Mouse (Mus musculus): ENCODE measurements at regions not wholly inside any gene's neighbourhood (a gene's known extent, or its start where the extent isn't known, plus 50 kb on each side); places are given as distances from the start of the nearest gene placed in this dataset.

DNA sequence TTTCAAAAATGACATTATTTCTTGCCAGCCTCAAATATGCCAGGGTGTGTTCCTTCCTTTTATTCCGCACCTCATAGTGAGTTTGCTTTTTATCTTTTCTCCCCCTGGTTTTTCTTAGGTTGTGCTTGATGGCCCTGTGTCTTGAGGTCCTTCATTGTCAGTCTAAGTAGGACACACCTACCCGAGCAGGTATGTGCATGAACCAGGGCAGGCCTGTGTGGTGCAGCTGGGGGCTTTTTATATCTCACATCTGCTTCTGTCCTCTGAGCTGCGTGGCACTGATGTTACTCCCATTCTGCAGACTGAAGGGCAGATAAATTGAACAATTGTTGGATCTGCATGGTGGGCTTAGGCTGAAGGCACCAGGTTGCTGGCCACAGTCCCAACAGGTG is 238.3 kb upstream of the Sox2 start:
- 71% methylated on average over 3 of the region's 3 CpGs for WGBS
- H3K4me2 ChIP-seq (replicated peaks; ENCODE audit: low read depth, low read length): no peak overlapping the region
- H3K4me3 ChIP-seq (ENCODE audit: low read length): no peak overlapping the region
- no peak overlapping the region for H3K9ac ChIP-seq (replicated peaks; ENCODE audit: low read length)
- H3K27me3 ChIP-seq (ENCODE audit: insufficient read depth, low read length): no peaks in the 10 kb centered on the region
- no peak overlapping the region for H3K27ac ChIP-seq (ENCODE audit: low read length)
- H3K9me3 ChIP-seq (ENCODE audit: low read length): no peaks in the 10 kb centered on the region
- H3K36me3 ChIP-seq (ENCODE audit: insufficient read depth, low read length): no peaks in the 10 kb centered on the region
- ATAC-seq (ENCODE audit: low FRiP score, low TSS enrichment): no peak
- no peaks in the 10 kb centered on the region for H3K4me1 ChIP-seq (ENCODE audit: insufficient read depth, low read length)

- WGBS: 81% methylated on average over 10 of the region's 10 CpGs
- H3K9ac ChIP-seq (replicated peaks; ENCODE audit: low read length): no peak overlapping the region
- no peak for ATAC-seq (ENCODE audit: low FRiP score, low TSS enrichment)
Measured at GRCm38 (mm10) chr3:34411142-34411914, 238.9 kb upstream of the Sox2 start.

GRCm38 (mm10) chr3:34403586-34403985 is 246.6 kb upstream of the Sox2 start:
- Histone ChIP-seq H3K4me1 (ENCODE audit: insufficient read depth, low read length) (no peaks in the 10 kb centered on the region), H3K9ac (replicated peaks; ENCODE audit: low read length) (no peak overlapping the region), H3K9me3 (ENCODE audit: low read length) (no peaks in the 10 kb centered on the region), H3K4me3 (ENCODE audit: low read length) (no peak overlapping the region), H3K4me2 (replicated peaks; ENCODE audit: low read depth, low read length) (no peak overlapping the region), H3K27ac (ENCODE audit: low read length) (no peak overlapping the region), H3K27me3 (ENCODE audit: insufficient read depth, low read length) (no peaks in the 10 kb centered on the region), H3K36me3 (ENCODE audit: insufficient read depth, low read length) (no peaks in the 10 kb centered on the region)
- no peak for ATAC-seq (ENCODE audit: low FRiP score, low TSS enrichment)
- 83% methylated on average over 2 of the region's 2 CpGs for WGBS

More at GRCm38 (mm10) chr3:34411142-34411914, 238.9 kb upstream of the Sox2 start:
- no peak overlapping the region for H3K4me3 ChIP-seq (ENCODE audit: low read length)
- H3K27ac ChIP-seq (ENCODE audit: low read length): no peak overlapping the region
- H3K9me3 ChIP-seq (ENCODE audit: low read length): no peaks in the 10 kb centered on the region
- no peak overlapping the region for H3K4me2 ChIP-seq (replicated peaks; ENCODE audit: low read depth, low read length)
- H3K36me3 ChIP-seq (ENCODE audit: insufficient read depth, low read length): no peaks in the 10 kb centered on the region
- H3K4me1 ChIP-seq (ENCODE audit: insufficient read depth, low read length): no peaks in the 10 kb centered on the region
- no peaks in the 10 kb centered on the region for H3K27me3 ChIP-seq (ENCODE audit: insufficient read depth, low read length)

- no peak for ATAC-seq (ENCODE audit: low FRiP score, low TSS enrichment)
- H3K4me3 ChIP-seq (ENCODE audit: low read length): no peak overlapping the region
- WGBS: 93% methylated on average over 2 of the region's 2 CpGs
- H3K9me3 ChIP-seq (ENCODE audit: low read length): peaks cover 11% of the 10 kb centered on the region
- no peaks in the 10 kb centered on the region for H3K4me1 ChIP-seq (ENCODE audit: insufficient read depth, low read length)
- no peak overlapping the region for H3K27ac ChIP-seq (ENCODE audit: low read length)
- no peak overlapping the region for H3K9ac ChIP-seq (replicated peaks; ENCODE audit: low read length)
- H3K4me2 ChIP-seq (replicated peaks; ENCODE audit: low read depth, low read length): no peak overlapping the region
- no peaks in the 10 kb centered on the region for H3K36me3 ChIP-seq (ENCODE audit: insufficient read depth, low read length)
- H3K27me3 ChIP-seq (ENCODE audit: insufficient read depth, low read length): no peaks in the 10 kb centered on the region
Measured at GRCm38 (mm10) chr3:34391275-34391674, 258.9 kb upstream of the Sox2 start.

DNA sequence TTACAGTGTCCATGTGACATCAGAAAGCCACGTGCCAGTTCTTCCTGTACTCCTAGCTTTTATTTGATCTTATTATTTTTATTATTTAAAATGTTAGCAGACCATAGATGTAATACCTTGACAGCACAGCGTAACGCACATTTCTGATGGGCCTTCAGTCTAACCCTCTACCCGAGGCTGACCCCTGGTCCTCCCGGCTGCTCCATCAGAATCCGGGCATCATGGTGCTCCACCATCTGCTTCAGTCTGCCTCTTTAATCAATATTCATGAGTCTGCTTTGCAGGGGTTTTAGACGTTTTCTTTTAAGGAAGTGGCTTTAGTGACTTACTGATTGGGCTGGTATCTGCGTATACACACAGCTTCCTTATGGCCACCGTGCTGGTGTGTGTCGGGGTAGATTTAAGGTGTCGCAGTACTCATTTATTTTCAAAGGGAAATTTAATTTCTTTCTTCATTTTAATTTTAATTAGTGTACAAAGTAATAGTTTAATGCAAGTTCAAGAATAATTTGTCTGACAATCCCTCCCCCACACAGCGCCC is 265.2 kb upstream of the Sox2 start:
- H3K4me1 ChIP-seq (ENCODE audit: insufficient read depth, low read length): no peaks in the 10 kb centered on the region
- H3K4me3 ChIP-seq (ENCODE audit: low read length): no peak overlapping the region
- 83% methylated on average over 12 of the region's 12 CpGs for WGBS
- H3K9ac ChIP-seq (replicated peaks; ENCODE audit: low read length): no peak overlapping the region
- no peak for ATAC-seq (ENCODE audit: low FRiP score, low TSS enrichment)
- no peak overlapping the region for H3K4me2 ChIP-seq (replicated peaks; ENCODE audit: low read depth, low read length)
- H3K9me3 ChIP-seq (ENCODE audit: low read length): no peaks in the 10 kb centered on the region
- H3K36me3 ChIP-seq (ENCODE audit: insufficient read depth, low read length): no peaks in the 10 kb centered on the region
- H3K27me3 ChIP-seq (ENCODE audit: insufficient read depth, low read length): no peaks in the 10 kb centered on the region
- H3K27ac ChIP-seq (ENCODE audit: low read length): no peak overlapping the region

DNA sequence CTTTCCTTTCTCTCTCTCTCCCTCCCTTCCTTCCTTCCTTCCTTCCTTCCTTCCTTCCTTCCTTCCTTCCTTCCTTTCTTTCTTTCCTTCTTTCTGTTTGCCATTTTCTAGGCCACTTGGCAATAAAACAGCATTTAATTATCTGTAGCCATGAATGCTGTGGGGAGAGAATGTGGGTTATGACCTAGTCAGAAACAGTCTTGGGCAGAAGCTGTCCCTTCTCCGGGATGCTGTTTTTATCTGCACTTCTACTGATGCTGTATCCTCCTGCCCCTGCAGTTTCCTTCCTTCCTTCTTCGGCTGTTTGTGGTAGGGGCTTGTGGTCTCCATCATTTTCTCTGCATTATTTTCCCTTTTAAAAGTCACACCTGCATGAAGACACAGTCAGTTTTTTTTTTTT is 272.3 kb upstream of the Sox2 start:
- Histone ChIP-seq H3K4me2 (replicated peaks; ENCODE audit: low read depth, low read length) (no peak overlapping the region), H3K4me1 (ENCODE audit: insufficient read depth, low read length) (no peaks in the 10 kb centered on the region), H3K9ac (replicated peaks; ENCODE audit: low read length) (no peak overlapping the region), H3K36me3 (ENCODE audit: insufficient read depth, low read length) (no peaks in the 10 kb centered on the region), H3K4me3 (ENCODE audit: low read length) (no peak overlapping the region), H3K9me3 (ENCODE audit: low read length) (no peaks in the 10 kb centered on the region), H3K27me3 (ENCODE audit: insufficient read depth, low read length) (no peaks in the 10 kb centered on the region), H3K27ac (ENCODE audit: low read length) (no peak overlapping the region)
- WGBS: 54% methylated on average over 2 of the region's 2 CpGs
- no peak for ATAC-seq (ENCODE audit: low FRiP score, low TSS enrichment)

DNA sequence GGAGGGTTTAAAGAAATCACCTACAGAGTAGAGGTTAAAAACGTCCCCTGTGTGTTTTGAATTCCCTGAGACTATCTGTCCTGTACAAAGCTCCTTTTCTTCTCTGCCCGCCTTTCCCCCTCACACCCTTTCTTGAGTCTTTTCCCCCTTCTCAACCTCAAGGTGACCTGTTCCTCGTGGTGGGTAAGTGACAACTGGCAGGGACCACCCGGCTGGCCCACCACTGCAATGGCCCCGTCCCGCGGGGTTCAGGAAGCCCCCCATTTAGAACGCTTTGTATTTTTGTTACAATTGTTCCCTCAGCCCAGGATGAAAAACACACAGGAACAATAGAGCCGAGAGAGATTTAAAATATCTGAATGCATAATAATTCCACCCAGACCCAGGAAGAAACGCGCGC is 272.9 kb upstream of the Sox2 start:
- ATAC-seq (ENCODE audit: low FRiP score, low TSS enrichment): no peak
- Histone ChIP-seq H3K9me3 (ENCODE audit: low read length) (no peaks in the 10 kb centered on the region), H3K27me3 (ENCODE audit: insufficient read depth, low read length) (no peaks in the 10 kb centered on the region), H3K4me3 (ENCODE audit: low read length) (no peak overlapping the region), H3K4me1 (ENCODE audit: insufficient read depth, low read length) (no peaks in the 10 kb centered on the region), H3K27ac (ENCODE audit: low read length) (no peak overlapping the region), H3K36me3 (ENCODE audit: insufficient read depth, low read length) (no peaks in the 10 kb centered on the region), H3K9ac (replicated peaks; ENCODE audit: low read length) (no peak overlapping the region), H3K4me2 (replicated peaks; ENCODE audit: low read depth, low read length) (no peak overlapping the region)
- WGBS: 77% methylated on average over 12 of the region's 12 CpGs

DNA sequence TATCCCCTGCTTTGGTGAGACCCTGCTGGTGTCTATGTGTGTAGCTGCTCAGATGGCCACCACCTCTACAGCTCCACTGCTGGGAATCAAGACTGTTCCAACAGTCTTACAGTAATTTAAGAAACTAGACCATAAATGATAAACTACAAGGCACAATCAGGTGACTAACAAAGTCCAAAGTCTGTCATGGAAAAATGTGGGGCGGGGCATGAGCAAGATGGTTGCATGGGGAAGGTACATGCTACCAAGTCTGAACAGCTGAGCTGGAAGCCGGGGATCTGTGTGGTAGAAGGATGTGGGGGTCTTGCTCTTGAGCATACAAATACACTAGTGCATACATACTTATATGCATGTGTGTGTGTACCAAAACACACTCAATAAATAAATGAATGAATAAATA is 278.8 kb upstream of the Sox2 start:
- ATAC-seq (ENCODE audit: low FRiP score, low TSS enrichment): no peak
- Histone ChIP-seq H3K36me3 (ENCODE audit: insufficient read depth, low read length) (no peaks in the 10 kb centered on the region), H3K4me2 (replicated peaks; ENCODE audit: low read depth, low read length) (no peak overlapping the region), H3K9ac (replicated peaks; ENCODE audit: low read length) (no peak overlapping the region), H3K9me3 (ENCODE audit: low read length) (no peaks in the 10 kb centered on the region), H3K4me1 (ENCODE audit: insufficient read depth, low read length) (no peaks in the 10 kb centered on the region), H3K27ac (ENCODE audit: low read length) (no peak overlapping the region), H3K4me3 (ENCODE audit: low read length) (no peak overlapping the region), H3K27me3 (ENCODE audit: insufficient read depth, low read length) (no peaks in the 10 kb centered on the region)
- WGBS: 95% methylated on average over 2 of the region's 2 CpGs

- 70% methylated on average over 9 of the region's 9 CpGs for WGBS
- Histone ChIP-seq H3K4me2 (replicated peaks; ENCODE audit: low read depth, low read length) (no peak overlapping the region), H3K36me3 (ENCODE audit: insufficient read depth, low read length) (no peaks in the 10 kb centered on the region), H3K9me3 (ENCODE audit: low read length) (no peaks in the 10 kb centered on the region), H3K4me3 (ENCODE audit: low read length) (no peak overlapping the region), H3K9ac (replicated peaks; ENCODE audit: low read length) (no peak overlapping the region), H3K27ac (ENCODE audit: low read length) (no peak overlapping the region), H3K27me3 (ENCODE audit: insufficient read depth, low read length) (peaks cover 12% of the 10 kb centered on the region; the same call in 1 of the 2 replicates), H3K4me1 (ENCODE audit: insufficient read depth, low read length) (no peaks in the 10 kb centered on the region)
- no peak for ATAC-seq (ENCODE audit: low FRiP score, low TSS enrichment)
Measured at GRCm38 (mm10) chr3:34338100-34338499, 257.0 kb upstream of the Dnajc19 start.

GRCm38 (mm10) chr3:34333555-34333954 is 252.4 kb upstream of the Dnajc19 start:
- ATAC-seq (ENCODE audit: low FRiP score, low TSS enrichment): no peak
- WGBS: 74% methylated on average over 4 of the region's 4 CpGs
- no peak overlapping the region for H3K4me2 ChIP-seq (replicated peaks; ENCODE audit: low read depth, low read length)
- no peak overlapping the region for H3K4me3 ChIP-seq (ENCODE audit: low read length)
- peaks cover 14% of the 10 kb centered on the region for H3K4me1 ChIP-seq (ENCODE audit: insufficient read depth, low read length)
- no peaks in the 10 kb centered on the region for H3K9me3 ChIP-seq (ENCODE audit: low read length)
- H3K9ac ChIP-seq (replicated peaks; ENCODE audit: low read length): no peak overlapping the region
- H3K27me3 ChIP-seq (ENCODE audit: insufficient read depth, low read length): peaks cover 19% of the 10 kb centered on the region
- H3K27ac ChIP-seq (ENCODE audit: low read length): no peak overlapping the region
- H3K36me3 ChIP-seq (ENCODE audit: insufficient read depth, low read length): no peaks in the 10 kb centered on the region

Data from kidney, embryonic 16.5 days (tissue).